8 mouse cellular contexts compared by ENCODE assay signal in the genomic region with DNA sequence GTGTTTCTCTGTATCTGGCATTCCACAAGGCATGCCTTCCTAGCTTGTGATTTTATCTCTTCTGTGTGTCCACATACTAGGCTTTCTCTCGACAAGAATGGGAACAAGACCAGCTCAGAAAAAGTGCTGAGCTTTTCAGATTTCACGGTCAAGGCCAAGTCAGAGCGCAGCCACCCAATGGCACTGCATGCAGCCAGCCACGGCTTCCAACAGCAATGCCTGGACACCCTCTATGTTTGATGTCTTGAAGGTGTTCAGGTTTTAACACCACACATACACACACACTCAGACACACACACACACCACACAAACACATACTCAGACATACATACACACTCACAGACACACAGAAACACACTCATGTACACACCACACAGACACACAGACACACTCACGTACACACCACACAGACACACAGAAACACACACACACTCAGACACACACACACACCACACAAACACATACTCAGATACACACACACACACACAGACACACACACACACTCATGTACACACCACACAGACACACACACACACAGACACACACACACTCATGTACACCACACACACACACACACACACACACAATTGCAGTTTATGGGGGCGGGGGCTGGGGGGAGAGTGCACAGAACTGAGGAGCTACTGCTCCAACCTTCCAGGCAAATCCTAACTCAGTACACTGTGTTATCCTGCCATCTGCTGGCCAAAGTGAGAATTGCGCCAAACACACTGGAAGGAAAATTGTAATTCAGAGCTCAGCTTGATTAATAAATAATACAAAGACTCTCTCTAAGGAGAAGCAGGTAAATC. TPM values are rescaled to one million over a fixed set of nuclear protein-coding genes. Genes with fewer than 3 reads are reported as not detected.
DNase-seq lines count a peak whose midpoint lies in the region; ATAC-seq lines count a peak whose summit lies in the region.

No protein-coding gene starts in this region.

- H3K9me3 ChIP-seq in forebrain, embryonic 12.5 days = no peaks in the 10 kb centered on the region
- no peaks in the 10 kb centered on the region for H3K9me3 ChIP-seq in hindbrain, embryonic 13.5 days

- no peak overlapping the region for H3K27ac ChIP-seq in forebrain, embryonic 12.5 days
- no peak overlapping the region for H3K27ac ChIP-seq in hindbrain, embryonic 13.5 days

- ATAC-seq in forebrain, embryonic 12.5 days (ENCODE audit: low FRiP score) = peak; percentile 70; the same call in 1 of the 2 replicates
- peak; percentile 87 for ATAC-seq in hindbrain, embryonic 13.5 days (ENCODE audit: low FRiP score)
- ATAC-seq in megakaryocyte progenitor cell, adult 5-6 weeks (replicated peaks; ENCODE audit: poor library complexity) = peak; percentile 99

- WGBS in forebrain, embryonic 12.5 days = 49% methylated on average over 7 of the region's 7 CpGs
- 50% methylated on average over 7 of the region's 7 CpGs for WGBS in hindbrain, embryonic 13.5 days

- H3K4me3 ChIP-seq in forebrain, embryonic 12.5 days (replicated peaks) = no peak overlapping the region
- H3K4me3 ChIP-seq in hindbrain, embryonic 13.5 days = no peak overlapping the region

- no peak overlapping the region for H3K4me2 ChIP-seq in forebrain, embryonic 12.5 days
- H3K4me2 ChIP-seq in hindbrain, embryonic 13.5 days = no peak overlapping the region

- no peak overlapping the region for H3K9ac ChIP-seq in forebrain, embryonic 12.5 days
- no peak overlapping the region; the same call in 1 of the 2 replicates for H3K9ac ChIP-seq in hindbrain, embryonic 13.5 days

- no peaks in the 10 kb centered on the region for H3K27me3 ChIP-seq in forebrain, embryonic 12.5 days
- H3K27me3 ChIP-seq in hindbrain, embryonic 13.5 days = no peaks in the 10 kb centered on the region

- no peaks in the 10 kb centered on the region for H3K36me3 ChIP-seq in forebrain, embryonic 12.5 days (replicated peaks)
- no peaks in the 10 kb centered on the region for H3K36me3 ChIP-seq in hindbrain, embryonic 13.5 days

- DNase-seq in MN1 (ENCODE audit: low spot score) = peak; percentile 61
- DNase-seq in c-Kit-positive CD71-positive TER-119-negative erythroid progenitor cells, embryonic 14.5 days (ENCODE audit: low read depth) = peak; percentile 66
- peak; percentile 77 to 97 for DNase-seq in layer of hippocampus, postnatal 25 days (ENCODE audit: extremely low spot score in 1 of 2, low spot score in 1 of 2)
- DNase-seq in right cerebral cortex, adult 2 months (ENCODE audit: low spot score in 2 of 2) = peak; percentile 81 to 92
- DNase-seq in urinary bladder, postnatal 10 days (ENCODE audit: low spot score) = peak; percentile 27

- H3K4me1 ChIP-seq in forebrain, embryonic 12.5 days = peaks cover 3% of the 10 kb centered on the region; the same call in 1 of the 2 replicates
- no peaks in the 10 kb centered on the region for H3K4me1 ChIP-seq in hindbrain, embryonic 13.5 days (replicated peaks)

RNA-seq across cellular contexts. Expression of gene Sephs1, which starts 17.2 kb away (rescaled TPM):
- 132 TPM in 2 replicates for polyA plus RNA-seq in forebrain, embryonic 12.5 days (2016; fragmentation: Nextera tagmentation; extraction: Ambion mirVana)
- polyA plus RNA-seq in hindbrain, embryonic 13.5 days (2015; fragmentation: Nextera tagmentation; extraction: Ambion mirVana) = 62.4 and 64.9 TPM in 2 replicates
- 10 to 100 TPM; 23.5 to 27.3 TPM for total RNA-seq in layer of hippocampus, postnatal 25 days (2021)
- 29.3 and 32.5 TPM in 2 replicates for total RNA-seq in megakaryocyte progenitor cell, adult 5-6 weeks (2015)
- total RNA-seq in megakaryocyte progenitor cell, adult 5-6 weeks (2017) = 30.2 and 42.7 TPM in 2 replicates

RNA-seq across cellular contexts. Expression of gene Phyh, which starts 54.6 kb away (rescaled TPM):
- polyA plus RNA-seq in forebrain, embryonic 12.5 days (2016; fragmentation: Nextera tagmentation; extraction: Ambion mirVana) = 43.4 and 44.0 TPM in 2 replicates
- polyA plus RNA-seq in hindbrain, embryonic 13.5 days (2015; fragmentation: Nextera tagmentation; extraction: Ambion mirVana) = 61.7 and 66.0 TPM in 2 replicates
- total RNA-seq in layer of hippocampus, postnatal 25 days (2021) = 10 to 100 TPM; 78.3 to 80.8 TPM
- 79.9 and 87.4 TPM in 2 replicates for total RNA-seq in megakaryocyte progenitor cell, adult 5-6 weeks (2015)
- total RNA-seq in megakaryocyte progenitor cell, adult 5-6 weeks (2017) = 38.5 and 41.9 TPM in 2 replicates

Comparison
In these comparisons a context has a peak if more than half of its experiments do, and no peak if none do; other contexts are left out.
1. DNase-seq: peak in every context shown above with its lines; median percentile 87 in layer of hippocampus, postnatal 25 days; 86 in right cerebral cortex, adult 2 months; 66 in c-Kit-positive CD71-positive TER-119-negative erythroid progenitor cells, embryonic 14.5 days; 61 in MN1; 27 in urinary bladder, postnatal 10 days.